Mouse (Mus musculus) Patski (cell line): ENCODE measurements around the gene Prc1. TPM values are rescaled to one million over a fixed set of nuclear protein-coding genes. Genes with fewer than 3 reads are reported as not detected.

Experiments
- ATAC-seq: fragments of 100-300 bp; one replicate; pipeline ENCODE4 v1.8.0; 2021
- CTCF ChIA-PET: fragments of 350-600 bp; sonication (Branson Sonifier 250); formaldehyde crosslinking; loops from one replicate; lab custom pipeline; 2022; ENCODE audit warnings: inconsistent platforms; lab: Charles Lee
- POLR2A ChIA-PET: fragments of 350-600 bp; sonication (Branson Sonifier 250); formaldehyde crosslinking; loops from one replicate; lab custom pipeline; 2022; ENCODE audit warnings: antibody characterized with exemption, inconsistent platforms; lab: Charles Lee
- DNase-seq: peaks from one replicate; pipeline ENCODE4 v3.0.0-alpha.2; 2011; ENCODE audit warnings: low read depth, low spot score
- H3K27me3 ChIP-seq: fragments of 371-371 bp; one replicate; pipeline ENCODE4 v1.5.1; 2021
- CTCF ChIP-seq: fragments of 100-300 bp; IDR thresholded peaks from one replicate; pipeline ENCODE4 v1.5.1; 2021
- in situ Hi-C: fragments of 300-500 bp; cut with MboI; formaldehyde crosslinking; loops from 3 replicates; pipeline ENCODE4 v1.11.1; 2018; ENCODE audit warnings: low pct_unique_long_range_greater_than_20kb, mixed read lengths
- polyA plus RNA-seq: library from polyadenylated mRNA; unstranded; gene quantifications from one replicate; pipeline ENCODE4 v1.2.3, GENCODE M21; 2021

Gene Prc1
- 93.8 TPM for polyA plus RNA-seq

- TF ChIP-seq CTCF, result no peak
- H3K27me3 ChIP-seq, result no peaks in the 10 kb centered on the region
- peak; percentile 82 for DNase-seq
- ChIA-PET POLR2A (no interaction called here), CTCF (interaction anchor here (1.6 to 2.1 kb wide), 2 partner anchors 10 to 13 kb away, joined by 4 to 6 read pairs; no protein-coding TSS in a partner anchor)
- in situ Hi-C loops, result no loop called here
- peak; percentile 88 for ATAC-seq
These were observed at the start of gene Prc1 for GRCm38 (mm10) chr7:80294062-80294763. TSS of gene Prc1 (plus strand) at chr7:80294450.

GRCm38 (mm10) chr7:80244851-80245250 lies 49.4 kb upstream of the Prc1 start:
- DNase-seq (no peak), ATAC-seq (no peak)
- TF ChIP-seq CTCF, result no peak
- in situ Hi-C loops, result no loop called here
- ChIA-PET POLR2A (no interaction called here), CTCF (no interaction called here)
- no peaks in the 10 kb centered on the region for H3K27me3 ChIP-seq

GRCm38 (mm10) chr7:80246148-80246721 lies 48.0 kb upstream of the Prc1 start, which contains the start of gene Ttll13:
TSS of gene Ttll13 (plus strand) at chr7:80246376.
- ChIA-PET POLR2A (interaction anchor here (0.6 to 1.7 kb wide), 2 partner anchors 18 to 50 kb away, joined by 3 to 4 read pairs; no protein-coding TSS in a partner anchor), CTCF (interaction anchor here (0.9 to 1.8 kb wide), 6 partner anchors 10 to 105 kb away, joined by 3 to 7 read pairs (median 4); partner anchors contain the start of genes Cib1, Gdpgp1 and Ngrn)
- ATAC-seq (peak; percentile 95), DNase-seq (peak; percentile 75)
- no peaks in the 10 kb centered on the region for H3K27me3 ChIP-seq
- in situ Hi-C loops, result no loop called here
- peak; percentile 75 for TF ChIP-seq CTCF

- in situ Hi-C loops, result no loop called here
These were observed 47.4 kb upstream of the Prc1 start for GRCm38 (mm10) chr7:80246859-80247258.

GRCm38 (mm10) chr7:80252437-80252836 lies 41.8 kb upstream of the Prc1 start:
- in situ Hi-C loops, result no loop called here
- no peaks in the 10 kb centered on the region for H3K27me3 ChIP-seq
- ChIA-PET CTCF (no interaction called here), POLR2A (interaction anchor here (1.6 kb wide), 1 partner anchor 9 kb away, joined by 3 read pairs; the partner anchor contains the start of gene Ngrn)
- no peak for ATAC-seq
- no peak for TF ChIP-seq CTCF
- DNase-seq, result no peak

More at GRCm38 (mm10) chr7:80246859-80247258, 47.4 kb upstream of the Prc1 start:
- ChIA-PET POLR2A (interaction anchor here (0.6 to 1.7 kb wide), 2 partner anchors 19 to 51 kb away, joined by 3 to 4 read pairs; no protein-coding TSS in a partner anchor), CTCF (interaction anchor here (0.9 to 1.8 kb wide), 5 partner anchors 9 to 106 kb away, joined by 3 to 7 read pairs (median 5); partner anchors contain the start of genes Cib1, Gdpgp1 and Ngrn)
- no peak for TF ChIP-seq CTCF
- ATAC-seq (no peak), DNase-seq (no peak)
- no peaks in the 10 kb centered on the region for H3K27me3 ChIP-seq

GRCm38 (mm10) chr7:80252886-80253285 lies 41.4 kb upstream of the Prc1 start:
- no peak for ATAC-seq
- in situ Hi-C loops, result no loop called here

GRCm38 (mm10) chr7:80255981-80256380 lies 38.3 kb upstream of the Prc1 start:
- DNase-seq, result no peak
- CTCF ChIA-PET, result interaction anchor here (0.6 to 1.8 kb wide), 9 partner anchors 10 to 117 kb away, joined by 3 to 9 read pairs (median 3); partner anchors contain the start of genes Ttll13 and Vps33b
- ATAC-seq, result no peak

More at GRCm38 (mm10) chr7:80252886-80253285, 41.4 kb upstream of the Prc1 start:
- ChIA-PET POLR2A (interaction anchor here (1.6 kb wide), 1 partner anchor 8 kb away, joined by 3 read pairs; the partner anchor contains the start of gene Ngrn), CTCF (no interaction called here)
- no peaks in the 10 kb centered on the region for H3K27me3 ChIP-seq
- DNase-seq, result no peak
- TF ChIP-seq CTCF, result no peak

GRCm38 (mm10) chr7:80257706-80258105 lies 36.5 kb upstream of the Prc1 start:
- ATAC-seq (no peak), DNase-seq (no peak)
- POLR2A ChIA-PET, result no interaction called here
- TF ChIP-seq CTCF, result no peak
- in situ Hi-C loops, result loop anchor here (5.0 kb wide), 1 partner anchor 115 kb away; no protein-coding TSS in a partner anchor
- CTCF ChIA-PET, result no interaction called here
- no peaks in the 10 kb centered on the region for H3K27me3 ChIP-seq

More at GRCm38 (mm10) chr7:80255981-80256380, 38.3 kb upstream of the Prc1 start:
- POLR2A ChIA-PET, result no interaction called here
- in situ Hi-C loops, result loop anchor here (5.0 kb wide), 1 partner anchor 114 kb away; no protein-coding TSS in a partner anchor
- TF ChIP-seq CTCF, result peak; percentile 72
- H3K27me3 ChIP-seq, result no peaks in the 10 kb centered on the region

- in situ Hi-C loops, result no loop called here
- POLR2A ChIA-PET, result interaction anchor here (0.8 to 1.5 kb wide), 5 partner anchors 8 to 63 kb away, joined by 3 read pairs; no protein-coding TSS in a partner anchor
- CTCF ChIA-PET, result interaction anchor here (1.0 to 1.5 kb wide), 5 partner anchors 14 to 144 kb away, joined by 3 to 7 read pairs (median 3); partner anchors contain the start of gene Ttll13
These were observed 33.5 kb upstream of the Prc1 start, which contains the start of gene Ngrn for GRCm38 (mm10) chr7:80260625-80261371. TSS of gene Ngrn (plus strand) at chr7:80261215.

More at GRCm38 (mm10) chr7:80260625-80261371, 33.5 kb upstream of the Prc1 start, which contains the start of gene Ngrn:
- no peak for TF ChIP-seq CTCF
- H3K27me3 ChIP-seq, result no peaks in the 10 kb centered on the region
- ATAC-seq, result peak; percentile 51
- DNase-seq, result no peak
